Mouse (Mus musculus) myocyte (in vitro differentiated cells): ENCODE results near the gene 1600014C23Rik. TPM values are rescaled to one million over a fixed set of nuclear protein-coding genes. Genes with fewer than 3 reads are reported as not detected.
A peak's percentile ranks its signal among the peaks of the same experiment; 100 is the strongest.

Experiments used
- H3K27me3 ChIP-seq: one replicate; pipeline ENCODE4 v1.6.1; 2011; ENCODE audit not compliant: control insufficient read depth, insufficient read depth, insufficient read length
- H3K36me3 ChIP-seq: one replicate; pipeline ENCODE4 v1.6.1; 2011; ENCODE audit not compliant: control insufficient read depth, insufficient read depth
- H3K4me2 ChIP-seq: one replicate; pipeline ENCODE4 v1.6.1; 2011; ENCODE audit warnings: low read depth, control low read depth
- H3K4me3 ChIP-seq: one replicate; pipeline ENCODE4 v1.5.1; 2011; ENCODE audit warnings: mild to moderate bottlenecking, control low read depth, moderate library complexity
- H3K79me2 ChIP-seq: one replicate; pipeline ENCODE4 v1.6.1; 2011; ENCODE audit not compliant: control insufficient read depth, insufficient read depth
- H3ac ChIP-seq: one replicate; pipeline ENCODE4 v1.6.1; 2011; ENCODE audit not compliant: control insufficient read depth, insufficient read length
- CEBPB ChIP-seq: IDR thresholded peaks from 2 replicates; pipeline ENCODE4 v1.6.1; 2011; ENCODE audit warnings: mild to moderate bottlenecking, moderate library complexity; ENCODE audit not compliant: poor library complexity, insufficient read depth, severe bottlenecking
- E2F4 ChIP-seq: IDR thresholded peaks from one replicate; pipeline ENCODE4 v1.6.1; 2011; ENCODE audit warnings: mild to moderate bottlenecking, control low read depth, moderate library complexity; ENCODE audit not compliant: insufficient read depth
- MAX ChIP-seq: IDR thresholded peaks from one replicate; pipeline ENCODE4 v1.6.1; 2011; ENCODE audit warnings: low read depth, mild to moderate bottlenecking, control low read depth
- MYOD1 ChIP-seq, 3 experiments: IDR thresholded peaks; one replicate each; pipeline ENCODE4 v1.6.1; 2011; ENCODE audit warnings: control low read depth in 2 of 3, low read depth in 2 of 3, mild to moderate bottlenecking in 2 of 3, moderate library complexity in 1 of 3; ENCODE audit not compliant: insufficient read length in 2 of 3, control insufficient read depth in 1 of 3
- MYOG ChIP-seq, 3 experiments: IDR thresholded peaks; one replicate each; pipeline ENCODE4 v1.6.1; 2011; ENCODE audit warnings: control low read depth in 2 of 3, low read depth in 2 of 3, mild to moderate bottlenecking in 2 of 3; ENCODE audit not compliant: insufficient read length in 2 of 3, control insufficient read depth in 1 of 3, insufficient read depth in 1 of 3
- POLR2A ChIP-seq: IDR thresholded peaks from one replicate; pipeline ENCODE4 v1.6.1; 2011; ENCODE audit warnings: low read depth, mild to moderate bottlenecking, control low read depth, moderate library complexity; ENCODE audit not compliant: insufficient read length
- POLR2AphosphoS2 ChIP-seq: IDR thresholded peaks from one replicate; pipeline ENCODE4 v1.6.1; 2011; ENCODE audit warnings: low read depth, control low read depth; ENCODE audit not compliant: insufficient read length
- REST ChIP-seq: IDR thresholded peaks from one replicate; pipeline ENCODE4 v1.6.1; 2011; ENCODE audit warnings: mild to moderate bottlenecking, control low read depth, moderate library complexity; ENCODE audit not compliant: insufficient read depth, insufficient read length
- SRF ChIP-seq: IDR thresholded peaks from one replicate; pipeline ENCODE4 v1.6.1; 2011; ENCODE audit warnings: low read depth; ENCODE audit not compliant: control insufficient read depth, insufficient read length
- TCF12 ChIP-seq: IDR thresholded peaks from one replicate; pipeline ENCODE4 v1.6.1; 2011; ENCODE audit warnings: mild to moderate bottlenecking, control low read depth; ENCODE audit not compliant: poor library complexity, insufficient read depth, severe bottlenecking
- TCF3 ChIP-seq: IDR thresholded peaks from one replicate; pipeline ENCODE4 v1.6.1; 2011; ENCODE audit warnings: low read depth, control low read depth; ENCODE audit not compliant: insufficient read length
- USF1 ChIP-seq: IDR thresholded peaks from one replicate; pipeline ENCODE4 v1.6.1; 2011; ENCODE audit warnings: low read depth, mild to moderate bottlenecking, control low read depth, moderate library complexity
- polyA plus RNA-seq: library from polyadenylated mRNA; unstranded; fragments of >200 nt; fragmentation: generic; extraction: Trizol; gene quantifications from one replicate; pipeline ENCODE4 v1.2.1, GENCODE M21; 2012; ENCODE audit warnings: missing spikeins

The 1600014C23Rik gene
- polyA plus RNA-seq, 1 experiment, result 0.17 TPM

DNA sequence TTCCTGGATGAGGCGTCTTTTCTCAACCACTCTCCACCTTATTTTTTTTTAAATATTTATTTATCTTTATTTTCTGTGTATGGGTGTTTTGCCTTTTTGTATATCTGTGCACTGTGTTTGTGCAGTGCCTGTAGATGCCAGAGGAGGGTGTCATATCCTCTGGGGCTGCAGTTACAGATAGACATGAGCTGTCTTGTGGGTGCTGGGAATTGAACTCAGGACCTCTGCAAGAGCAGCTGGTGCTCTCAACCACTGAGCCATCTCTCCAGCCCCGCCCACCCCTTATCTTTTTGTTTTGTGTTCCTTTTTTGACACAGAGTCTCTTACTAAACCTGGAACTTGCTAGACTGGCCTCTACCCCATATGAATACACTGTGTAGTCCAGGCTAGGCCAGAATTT, 6.2 kb downstream of the 1600014C23Rik start:
- Histone ChIP-seq H3K36me3 (no peaks in the 10 kb centered on the region), H3K79me2 (no peaks in the 10 kb centered on the region), H3ac (no peak overlapping the region), H3K4me3 (no peak overlapping the region), H3K27me3 (no peaks in the 10 kb centered on the region), H3K4me2 (no peak overlapping the region)
- TF ChIP-seq TCF12 (no peak), E2F4 (no peak), SRF (no peak), USF1 (no peak), MAX (no peak), REST (no peak), POLR2AphosphoS2 (no peak), MYOG (IDR thresholded peaks at IDR 0.05; ENCODE audit: control insufficient read depth in 1 of 3, insufficient read depth in 1 of 3, insufficient read length in 2 of 3, low read depth in 2 of 3) (no peak), TCF3 (no peak), POLR2A (no peak), CEBPB (no peak), MYOD1 (IDR thresholded peaks at IDR 0.05; ENCODE audit: control insufficient read depth in 1 of 3, insufficient read length in 2 of 3, low read depth in 2 of 3) (no peak)

GRCm38 (mm10) chr17:45726249-45726648, 7.4 kb downstream of the 1600014C23Rik start:
- TF ChIP-seq MYOG (IDR thresholded peaks at IDR 0.05; ENCODE audit: control insufficient read depth in 1 of 3, insufficient read depth in 1 of 3, insufficient read length in 2 of 3, low read depth in 2 of 3) (no peak), E2F4 (no peak), TCF3 (no peak), TCF12 (no peak), MYOD1 (IDR thresholded peaks at IDR 0.05; ENCODE audit: control insufficient read depth in 1 of 3, insufficient read length in 2 of 3, low read depth in 2 of 3) (no peak), POLR2AphosphoS2 (no peak), MAX (no peak), CEBPB (no peak), POLR2A (no peak), SRF (no peak), REST (no peak), USF1 (no peak)
- Histone ChIP-seq H3K4me3 (no peak overlapping the region), H3K79me2 (no peaks in the 10 kb centered on the region), H3K4me2 (no peak overlapping the region), H3K27me3 (no peaks in the 10 kb centered on the region), H3K36me3 (no peaks in the 10 kb centered on the region), H3ac (no peak overlapping the region)

DNA sequence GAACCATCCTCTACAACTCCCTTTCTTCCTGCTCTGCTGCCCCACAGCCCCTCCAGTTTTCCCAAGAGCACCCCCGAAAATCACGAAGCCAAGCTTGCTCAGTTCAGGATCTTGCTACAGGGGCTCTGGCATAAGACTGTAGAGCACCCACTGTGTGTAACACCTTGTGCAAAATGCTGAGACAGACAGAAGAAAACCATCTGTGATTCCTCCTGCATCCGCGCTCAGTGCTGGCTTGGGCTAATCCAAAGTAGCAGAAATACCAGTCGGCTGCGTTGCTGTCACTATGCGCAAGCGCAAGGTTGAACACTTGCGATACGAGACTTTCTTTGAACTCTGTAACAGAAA, 9.1 kb downstream of the 1600014C23Rik start:
- no peaks in the 10 kb centered on the region for H3K36me3 ChIP-seq
- H3K4me3 ChIP-seq, result peak overlapping the region; percentile 26
- no peak overlapping the region for H3K4me2 ChIP-seq
- H3K27me3 ChIP-seq, result no peaks in the 10 kb centered on the region
- H3ac ChIP-seq, result peak overlapping the region; percentile 8
- H3K79me2 ChIP-seq, result no peaks in the 10 kb centered on the region
- TF ChIP-seq TCF3 (no peak), TCF12 (no peak), E2F4 (no peak), CEBPB (no peak), REST (no peak), MYOD1 (IDR thresholded peaks at IDR 0.05; ENCODE audit: control insufficient read depth in 1 of 3, insufficient read length in 2 of 3, low read depth in 2 of 3) (no peak), MYOG (IDR thresholded peaks at IDR 0.05; ENCODE audit: control insufficient read depth in 1 of 3, insufficient read depth in 1 of 3, insufficient read length in 2 of 3, low read depth in 2 of 3) (no peak), MAX (no peak), SRF (no peak), POLR2A (no peak)

- TF ChIP-seq POLR2AphosphoS2 (no peak), TCF3 (no peak), REST (no peak), MYOG (IDR thresholded peaks at IDR 0.05; ENCODE audit: control insufficient read depth in 1 of 3, insufficient read depth in 1 of 3, insufficient read length in 2 of 3, low read depth in 2 of 3) (no peak), SRF (no peak), CEBPB (no peak), E2F4 (no peak), MYOD1 (IDR thresholded peaks at IDR 0.05; ENCODE audit: control insufficient read depth in 1 of 3, insufficient read length in 2 of 3, low read depth in 2 of 3) (no peak)
- H3K4me3 ChIP-seq, result peak overlapping the region; percentile 26
- H3K36me3 ChIP-seq, result no peaks in the 10 kb centered on the region
Measured at GRCm38 (mm10) chr17:45723732-45724573, 9.7 kb downstream of the 1600014C23Rik start.

DNA sequence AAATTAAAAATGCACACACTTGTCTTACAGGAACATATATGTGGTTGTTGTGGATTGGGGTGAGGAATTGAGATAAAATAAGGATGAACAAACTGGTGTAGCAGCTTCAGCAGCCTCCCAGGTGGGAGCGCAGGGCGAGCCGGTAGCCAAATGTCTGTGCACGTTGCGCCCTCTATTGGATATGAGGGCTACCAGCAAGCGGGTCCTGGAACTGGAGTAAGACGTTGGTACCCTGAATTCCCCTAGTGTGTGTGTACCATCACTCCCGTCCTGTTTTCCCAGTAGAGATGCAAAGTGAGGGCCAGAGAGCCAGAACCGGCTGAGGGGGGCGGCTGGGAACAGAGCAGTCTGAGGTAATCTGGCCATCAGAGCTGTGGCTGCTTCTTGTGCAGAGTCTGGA, 15.3 kb downstream of the 1600014C23Rik start:
- TF ChIP-seq E2F4, result no peak
- TF ChIP-seq MYOD1 (IDR thresholded peaks at IDR 0.05; ENCODE audit: control insufficient read depth in 1 of 3, insufficient read length in 2 of 3, low read depth in 2 of 3), result no peak
- no peak for TF ChIP-seq MAX
- TF ChIP-seq CEBPB, result no peak
- no peak for TF ChIP-seq POLR2A
- TF ChIP-seq MYOG (IDR thresholded peaks at IDR 0.05; ENCODE audit: control insufficient read depth in 1 of 3, insufficient read depth in 1 of 3, insufficient read length in 2 of 3, low read depth in 2 of 3), result no peak
- TF ChIP-seq TCF3, result no peak
- no peak for TF ChIP-seq REST
- no peak for TF ChIP-seq POLR2AphosphoS2
- TF ChIP-seq USF1, result no peak
- TF ChIP-seq SRF, result no peak
- no peak for TF ChIP-seq TCF12
- Histone ChIP-seq H3K79me2 (no peaks in the 10 kb centered on the region), H3K27me3 (no peaks in the 10 kb centered on the region), H3K4me3 (no peak overlapping the region), H3K4me2 (no peak overlapping the region), H3ac (no peak overlapping the region), H3K36me3 (no peaks in the 10 kb centered on the region)

More at GRCm38 (mm10) chr17:45723732-45724573, 9.7 kb downstream of the 1600014C23Rik start:
- Histone ChIP-seq H3K79me2 (no peaks in the 10 kb centered on the region), H3K4me2 (peak overlapping the region; percentile 100), H3ac (peak overlapping the region; percentile 8), H3K27me3 (no peaks in the 10 kb centered on the region)
